Mouse (Mus musculus): ENCODE measurements around the gene Mrpl10. TPM values are rescaled to one million over a fixed set of nuclear protein-coding genes. Genes with fewer than 3 reads are reported as not detected.

Gene Mrpl10
- polyA plus RNA-seq, 1 experiment: 34.0 TPM

DNA sequence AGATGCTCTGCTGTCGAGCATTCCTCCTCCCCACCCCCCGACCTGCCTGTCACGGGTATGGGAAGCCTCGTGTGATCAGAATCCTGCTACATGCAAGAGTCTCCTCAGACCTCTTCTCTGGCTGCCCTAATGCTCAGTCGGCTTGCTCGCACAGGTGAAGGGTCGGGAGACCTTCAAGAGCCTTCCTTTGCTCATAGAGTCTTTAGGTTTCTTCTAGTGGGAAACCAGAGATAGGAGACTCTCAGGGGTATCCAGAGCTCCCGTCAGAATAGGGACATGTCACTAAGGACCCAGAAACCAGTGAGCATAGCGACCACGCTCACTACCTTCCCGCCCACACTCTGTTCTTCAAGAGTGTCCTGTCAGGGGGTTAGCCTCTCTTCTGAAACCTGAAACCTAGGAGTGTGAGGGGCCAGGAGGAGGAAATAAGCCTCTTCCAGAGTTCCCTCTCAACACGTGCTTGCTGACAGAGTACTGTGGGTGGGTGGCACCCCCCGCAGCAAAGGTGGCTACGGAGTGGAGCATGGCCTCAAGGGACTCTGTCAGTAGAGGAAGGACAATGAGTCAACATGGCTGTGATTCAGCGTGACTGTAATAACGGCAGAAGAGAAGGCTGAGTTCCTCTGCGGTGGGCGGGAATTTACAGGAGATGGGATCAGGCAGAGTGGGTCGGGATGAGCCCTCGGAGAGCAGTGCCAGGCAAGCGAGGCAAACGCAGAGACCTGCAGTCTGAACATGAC lies 42.2 kb downstream of the Mrpl10 start:
- Histone ChIP-seq H3K27ac (ENCODE audit: insufficient read depth, low read depth, low read length) (no peak overlapping the region), H3K4me3 (ENCODE audit: insufficient read depth, low read length) (no peak overlapping the region), H3K4me1 (ENCODE audit: control insufficient read depth, insufficient read depth, low read length) (peaks cover 17% of the 10 kb centered on the region)
- no peak for TF ChIP-seq CTCF (IDR thresholded peaks at IDR 0.05; ENCODE audit: low read depth, low read length)
- no peak for TF ChIP-seq POLR2A (IDR thresholded peaks at IDR 0.05; ENCODE audit: borderline replicate concordance, low read depth, low read length)

DNA sequence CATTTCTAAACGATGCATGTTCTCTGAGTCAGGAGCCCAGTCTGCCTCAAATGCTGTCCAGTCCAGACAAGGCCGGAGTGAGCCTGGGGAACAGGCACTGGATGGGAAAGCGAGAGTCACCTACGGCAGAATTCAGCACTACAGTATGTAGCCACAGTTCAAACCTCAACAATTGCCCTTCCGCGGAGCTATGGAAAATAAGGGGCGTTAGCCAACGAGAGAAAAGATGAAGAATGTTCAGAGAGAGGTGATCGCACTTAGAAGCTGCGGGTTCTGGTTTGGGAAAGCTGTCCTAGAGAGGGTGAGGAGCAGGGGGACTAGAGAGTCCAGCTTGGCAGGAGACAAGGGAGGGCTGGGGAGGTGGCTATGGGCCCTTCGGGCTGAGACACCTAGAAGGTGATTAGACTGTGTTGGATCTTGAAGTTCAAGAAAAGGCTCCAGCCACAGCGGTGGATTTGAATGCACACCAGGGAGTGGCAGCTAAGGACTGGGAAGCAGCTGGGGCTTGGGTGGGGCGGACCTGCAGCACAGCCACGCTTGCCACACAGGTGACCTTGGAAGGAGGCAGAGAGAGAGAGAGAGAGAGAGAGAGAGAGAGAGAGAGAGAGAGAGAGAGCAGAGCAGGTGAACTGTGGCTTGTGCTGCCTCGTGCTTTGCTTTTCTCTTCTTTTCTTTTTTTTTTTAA lies 43.6 kb downstream of the Mrpl10 start:
- no peak overlapping the region for H3K27ac ChIP-seq (ENCODE audit: insufficient read depth, low read depth, low read length)
- H3K4me1 ChIP-seq (ENCODE audit: control insufficient read depth, insufficient read depth, low read length): peaks cover 17% of the 10 kb centered on the region
- no peak overlapping the region for H3K4me3 ChIP-seq (ENCODE audit: insufficient read depth, low read length)
- TF ChIP-seq POLR2A (IDR thresholded peaks at IDR 0.05; ENCODE audit: borderline replicate concordance, low read depth, low read length) (no peak), CTCF (IDR thresholded peaks at IDR 0.05; ENCODE audit: low read depth, low read length) (no peak)

DNA sequence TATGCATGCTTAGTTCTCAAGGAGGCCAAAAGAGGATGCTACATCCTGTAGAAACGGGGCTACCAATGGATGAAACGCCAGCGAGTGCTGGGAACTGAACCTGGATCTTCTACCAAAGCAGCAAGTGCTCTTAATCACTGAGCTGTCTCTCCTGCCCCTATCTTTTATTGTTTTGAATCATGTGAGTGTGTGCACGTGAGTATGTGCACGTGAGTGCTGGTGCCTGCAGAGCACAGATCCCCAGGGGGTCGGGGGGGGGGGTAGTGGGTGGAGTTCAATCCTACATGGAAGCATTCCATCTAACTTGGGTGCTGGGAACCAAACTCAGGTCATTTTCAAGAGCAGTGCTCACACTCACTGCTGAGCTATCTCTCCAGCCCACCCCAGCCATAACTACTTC lies 45.0 kb downstream of the Mrpl10 start:
- Histone ChIP-seq H3K4me1 (ENCODE audit: control insufficient read depth, insufficient read depth, low read length) (peaks cover 17% of the 10 kb centered on the region), H3K4me3 (ENCODE audit: insufficient read depth, low read length) (no peak overlapping the region), H3K27ac (ENCODE audit: insufficient read depth, low read depth, low read length) (no peak overlapping the region)
- no peak for TF ChIP-seq CTCF (IDR thresholded peaks at IDR 0.05; ENCODE audit: low read depth, low read length)
- no peak for TF ChIP-seq POLR2A (IDR thresholded peaks at IDR 0.05; ENCODE audit: borderline replicate concordance, low read depth, low read length)

DNA sequence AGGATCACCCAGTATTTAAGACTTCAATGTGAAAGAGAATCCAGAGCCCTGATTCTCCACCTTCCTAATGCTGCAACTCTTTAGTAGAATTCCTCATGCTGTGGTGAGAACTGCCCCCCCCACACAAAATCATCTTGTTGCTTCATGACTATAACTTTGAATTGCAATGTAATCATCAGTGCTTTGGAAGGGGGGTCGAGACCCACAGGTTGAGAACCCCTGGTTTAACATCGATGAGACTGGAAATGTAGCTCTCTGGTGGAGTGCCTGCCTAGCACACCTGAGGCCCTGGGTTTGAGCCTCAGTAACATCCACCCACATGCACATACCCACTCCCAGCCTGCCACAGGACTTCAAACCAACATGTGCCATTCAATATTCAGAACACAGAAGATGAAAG lies 53.2 kb downstream of the Mrpl10 start:
- TF ChIP-seq POLR2A (IDR thresholded peaks at IDR 0.05; ENCODE audit: borderline replicate concordance, low read depth, low read length): no peak
- TF ChIP-seq CTCF (IDR thresholded peaks at IDR 0.05; ENCODE audit: low read depth, low read length): no peak
- no peaks in the 10 kb centered on the region; the same call in 1 of the 2 replicates for H3K4me1 ChIP-seq (ENCODE audit: control insufficient read depth, insufficient read depth, low read length)
- H3K27ac ChIP-seq (ENCODE audit: insufficient read depth, low read depth, low read length): no peak overlapping the region
- no peak overlapping the region for H3K4me3 ChIP-seq (ENCODE audit: insufficient read depth, low read length)

DNA sequence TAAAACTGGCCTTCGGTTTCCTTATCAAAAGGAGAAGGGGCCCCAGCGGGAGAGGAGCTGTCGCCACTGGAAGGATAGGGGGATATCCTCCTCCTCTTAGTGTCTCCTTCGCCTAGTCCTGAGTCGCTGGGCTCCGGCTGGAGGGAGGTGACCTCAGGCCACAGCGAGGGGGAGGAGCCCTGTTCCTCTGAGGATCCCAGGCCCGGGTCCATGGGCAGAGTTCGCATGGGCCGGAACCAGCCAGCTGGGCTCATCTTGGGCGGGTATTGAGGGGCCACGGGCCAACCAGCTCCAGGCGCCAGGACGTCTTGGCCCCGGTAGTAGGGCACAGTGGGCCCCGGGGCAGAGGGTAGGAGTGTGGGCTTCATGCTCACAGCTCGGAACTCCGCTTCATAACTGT lies 57.4 kb downstream of the Mrpl10 start:
- H3K4me3 ChIP-seq (ENCODE audit: insufficient read depth, low read length): peak overlapping the region; percentile 31; the same call in 1 of the 2 replicates
- H3K27ac ChIP-seq (ENCODE audit: insufficient read depth, low read depth, low read length): no peak overlapping the region
- TF ChIP-seq POLR2A (IDR thresholded peaks at IDR 0.05; ENCODE audit: borderline replicate concordance, low read depth, low read length) (no peak), CTCF (IDR thresholded peaks at IDR 0.05; ENCODE audit: low read depth, low read length) (no peak)
- H3K4me1 ChIP-seq (ENCODE audit: control insufficient read depth, insufficient read depth, low read length): no peaks in the 10 kb centered on the region; the same call in 1 of the 2 replicates

Other genes with a start within 250 kb of the Mrpl10 start
- 105 and 106 TPM in 2 replicates for gene Nfe2l1, start 211.6 kb upstream of the Mrpl10 start, polyA plus RNA-seq (2012; ENCODE audit: insufficient read depth, insufficient read length, missing spikeins)
- gene Copz2, start 191.7 kb upstream of the Mrpl10 start, polyA plus RNA-seq (2012; ENCODE audit: insufficient read depth, insufficient read length, missing spikeins): 20.2 and 24.7 TPM in 2 replicates
- gene Cdk5rap3, start 125.1 kb upstream of the Mrpl10 start, polyA plus RNA-seq (2012; ENCODE audit: insufficient read depth, insufficient read length, missing spikeins): 26.3 and 30.0 TPM in 2 replicates
- not detected in 2 replicates for gene Prr15l, start 113.5 kb upstream of the Mrpl10 start, polyA plus RNA-seq (2012; ENCODE audit: insufficient read depth, insufficient read length, missing spikeins)
- 17.5 and 18.1 TPM in 2 replicates for gene Pnpo, start 97.6 kb upstream of the Mrpl10 start, polyA plus RNA-seq (2012; ENCODE audit: insufficient read depth, insufficient read length, missing spikeins)
- gene Sp2, start 58.6 kb upstream of the Mrpl10 start, polyA plus RNA-seq (2012; ENCODE audit: insufficient read depth, insufficient read length, missing spikeins): 18.1 and 22.3 TPM in 2 replicates
- 0.31 and 0.37 TPM in 2 replicates for gene Sp6, start 28.2 kb upstream of the Mrpl10 start, polyA plus RNA-seq (2012; ENCODE audit: insufficient read depth, insufficient read length, missing spikeins)
- 1.5 and 2.2 TPM in 2 replicates for gene Scrn2, start 11.6 kb upstream of the Mrpl10 start, polyA plus RNA-seq (2012; ENCODE audit: insufficient read depth, insufficient read length, missing spikeins)
- not detected in 2 replicates for gene Lrrc46, start 153 bp upstream of the Mrpl10 start, polyA plus RNA-seq (2012; ENCODE audit: insufficient read depth, insufficient read length, missing spikeins)
- 8.5 and 9.2 TPM in 2 replicates for gene Osbpl7, start 9.1 kb downstream of the Mrpl10 start, polyA plus RNA-seq (2012; ENCODE audit: insufficient read depth, insufficient read length, missing spikeins)
- gene Tbx21, start 73.8 kb downstream of the Mrpl10 start, polyA plus RNA-seq (2012; ENCODE audit: insufficient read depth, insufficient read length, missing spikeins): not detected in 2 replicates
- 36.7 and 39.2 TPM in 2 replicates for gene Tbkbp1, start 109.9 kb downstream of the Mrpl10 start, polyA plus RNA-seq (2012; ENCODE audit: insufficient read depth, insufficient read length, missing spikeins)
- gene Kpnb1, start 146.3 kb downstream of the Mrpl10 start, polyA plus RNA-seq (2012; ENCODE audit: insufficient read depth, insufficient read length, missing spikeins): 84.9 and 87.9 TPM in 2 replicates
- gene Npepps, start 239.1 kb downstream of the Mrpl10 start, polyA plus RNA-seq (2012; ENCODE audit: insufficient read depth, insufficient read length, missing spikeins): 102 and 112 TPM in 2 replicates